Mouse (Mus musculus): ENCODE data around the gene Nell1. TPM values are rescaled to one million over a fixed set of nuclear protein-coding genes. Genes with fewer than 3 reads are reported as not detected.

Gene Nell1
- total RNA-seq, 2 experiments from 2014 or later: not detected

DNA sequence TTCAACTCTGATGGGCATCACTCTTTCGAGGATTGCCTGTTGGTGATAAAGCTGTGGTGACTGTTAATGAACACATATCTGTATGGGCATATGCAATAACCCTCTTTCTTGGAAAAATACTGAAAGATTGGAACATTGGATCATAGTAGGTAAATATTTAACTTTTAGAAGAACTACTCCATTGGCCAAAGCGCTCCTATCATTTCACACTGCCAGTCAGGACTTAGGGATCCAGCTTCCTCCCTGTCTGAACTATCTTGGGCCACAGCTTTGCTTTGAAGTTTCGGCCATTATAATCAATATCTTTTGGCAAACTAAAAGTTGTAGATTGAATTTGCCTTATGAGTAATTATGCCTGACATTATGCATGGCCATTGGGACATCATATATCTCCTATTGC lies 780.9 kb downstream of the Nell1 start:
- no peak for DNase-seq (ENCODE audit: low spot score)
- intact Hi-C loops (cut with DNase I): no loop called here

DNA sequence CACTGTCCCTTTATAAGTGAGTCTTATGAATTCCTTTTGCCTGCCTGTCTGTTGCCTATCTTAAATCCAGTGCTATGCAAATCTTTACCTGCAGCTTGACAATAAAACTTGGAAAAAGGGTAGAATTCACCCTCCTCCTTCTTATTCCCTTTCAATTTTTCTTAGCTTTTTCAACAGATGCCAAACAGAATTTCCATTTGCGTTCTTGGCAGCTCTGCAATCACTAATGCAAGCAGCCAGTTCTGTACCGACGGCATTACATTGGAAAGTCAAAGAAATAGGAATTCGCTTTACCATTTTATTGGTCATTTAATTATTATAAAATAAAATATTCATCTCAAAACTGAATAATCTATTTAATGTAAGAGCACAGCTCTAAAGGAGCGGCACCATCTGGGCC lies 781.7 kb downstream of the Nell1 start:
- intact Hi-C loops (cut with DNase I): no loop called here
- no peak for DNase-seq (ENCODE audit: low spot score)

DNA sequence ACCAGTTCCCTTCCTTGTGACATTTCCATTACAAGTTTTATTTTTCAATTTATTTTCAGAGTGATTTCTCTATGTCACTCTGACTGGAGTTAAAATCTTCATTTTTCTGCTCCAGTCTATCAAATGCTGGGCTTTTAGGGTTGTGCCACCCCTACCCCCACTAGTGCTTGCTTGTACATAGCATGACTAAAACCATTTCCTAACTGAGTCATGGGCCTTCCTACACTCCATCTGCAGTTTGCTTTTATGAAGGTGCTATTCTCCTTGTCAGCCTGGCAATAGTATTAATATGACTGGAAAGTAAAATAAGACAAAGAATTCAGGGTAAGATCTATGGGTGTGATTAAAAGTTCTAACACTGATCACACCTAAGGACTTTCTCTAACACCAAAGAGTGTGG lies 798.9 kb downstream of the Nell1 start:
- intact Hi-C loops (cut with DNase I): no loop called here
- DNase-seq (ENCODE audit: low spot score): no peak

DNA sequence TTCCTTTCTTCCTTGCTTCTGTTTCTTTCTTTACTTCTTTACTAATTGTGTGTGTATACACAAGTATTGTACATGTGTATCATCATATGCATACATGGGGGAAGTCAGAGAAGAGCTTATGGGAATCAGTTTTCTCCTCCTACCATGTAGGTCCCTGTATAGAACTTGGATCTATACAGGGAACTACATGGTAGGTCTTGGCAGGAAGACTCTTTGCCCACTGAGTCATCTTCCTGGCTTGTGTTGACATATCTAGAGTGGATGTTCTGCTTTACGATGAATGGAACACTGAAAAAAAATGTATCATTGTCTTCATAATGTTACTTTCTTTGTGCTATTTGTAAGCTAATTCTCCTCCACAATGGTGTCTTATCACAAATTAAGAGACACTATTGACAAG lies 806.4 kb downstream of the Nell1 start:
- intact Hi-C loops (cut with DNase I): no loop called here
- DNase-seq (ENCODE audit: low spot score): no peak

DNA sequence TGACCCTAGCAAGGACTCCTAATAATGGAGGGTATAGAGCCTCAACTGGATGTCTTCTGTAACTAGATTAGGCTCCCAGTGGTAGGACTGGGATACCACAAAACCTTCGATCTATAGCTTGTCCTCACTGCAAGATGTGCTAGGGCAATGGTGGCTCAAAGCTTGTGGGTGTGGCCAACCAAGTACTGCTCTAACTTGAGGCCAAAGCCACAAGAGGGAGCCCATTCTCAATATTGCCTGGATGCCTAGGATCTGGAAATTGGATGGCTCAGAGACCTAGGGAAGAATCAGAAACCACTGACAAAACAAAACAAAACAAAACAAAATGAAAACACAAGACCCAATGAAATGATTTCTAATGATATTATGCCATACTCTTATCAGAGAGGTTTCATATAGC lies 809.0 kb downstream of the Nell1 start:
- intact Hi-C loops (cut with DNase I): no loop called here
- DNase-seq (ENCODE audit: low spot score): no peak

DNA sequence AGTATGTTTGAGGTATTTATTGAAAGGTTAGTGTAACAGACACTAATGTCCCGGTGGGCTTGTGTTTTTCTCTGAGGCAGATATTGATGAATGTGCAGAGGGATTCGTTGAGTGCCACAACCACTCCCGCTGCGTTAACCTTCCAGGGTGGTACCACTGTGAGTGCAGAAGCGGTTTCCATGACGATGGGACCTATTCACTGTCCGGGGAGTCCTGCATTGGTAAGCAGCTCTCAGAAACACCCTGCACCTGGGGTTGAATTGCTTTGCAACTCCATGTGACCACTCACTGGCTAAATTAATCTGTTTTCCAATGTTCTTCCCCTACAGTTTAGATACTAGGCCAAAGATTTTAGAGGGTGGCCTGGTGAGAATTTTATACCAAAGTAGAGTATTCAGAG lies 851.5 kb downstream of the Nell1 start:
- DNase-seq (ENCODE audit: low spot score): no peak

DNA sequence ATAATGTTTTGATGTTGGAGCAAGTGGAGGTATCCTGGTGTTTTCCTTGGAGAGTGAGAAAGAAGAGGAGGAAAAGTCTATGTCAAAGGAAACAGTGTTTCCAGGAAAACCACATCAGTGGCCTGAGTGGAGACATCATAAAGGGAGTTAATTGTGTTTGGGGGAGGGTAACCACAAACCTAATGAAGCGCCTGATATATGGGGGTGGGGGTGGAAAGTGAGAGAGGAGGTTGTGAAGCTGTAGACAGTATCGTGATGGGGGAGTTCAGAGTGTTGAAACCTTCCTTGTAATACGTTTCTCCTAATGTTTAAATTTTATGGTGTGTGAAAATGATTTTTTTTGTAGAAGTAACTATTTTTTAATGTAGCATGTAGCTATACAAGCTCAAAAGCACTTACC lies 858.1 kb downstream of the Nell1 start:
- no peak for DNase-seq (ENCODE audit: low spot score)
- intact Hi-C loops (cut with DNase I): no loop called here

More for the DNA sequence above, 851.5 kb downstream of the Nell1 start:
- intact Hi-C loops (cut with DNase I): no loop called here

DNA sequence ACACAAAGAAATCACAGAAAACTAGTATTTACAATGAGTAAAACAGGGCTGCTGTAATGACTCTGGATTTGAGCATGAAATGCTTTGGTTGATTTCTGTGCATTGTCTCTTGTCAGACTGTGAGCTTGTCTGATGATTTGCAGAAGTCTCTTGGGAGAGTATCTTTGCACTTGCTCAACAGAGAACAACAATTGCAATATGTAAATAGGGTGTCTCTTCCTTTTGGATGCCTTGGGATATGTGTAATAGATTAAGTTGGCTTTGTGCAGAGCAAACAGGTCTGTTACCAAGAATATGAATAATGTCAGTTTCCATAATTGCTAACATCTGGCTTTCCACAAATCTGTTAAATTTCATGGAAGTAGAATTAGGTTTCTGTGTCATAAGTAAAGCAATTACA lies 868.0 kb downstream of the Nell1 start:
- DNase-seq (ENCODE audit: low spot score): no peak
- intact Hi-C loops (cut with DNase I): no loop called here

DNA sequence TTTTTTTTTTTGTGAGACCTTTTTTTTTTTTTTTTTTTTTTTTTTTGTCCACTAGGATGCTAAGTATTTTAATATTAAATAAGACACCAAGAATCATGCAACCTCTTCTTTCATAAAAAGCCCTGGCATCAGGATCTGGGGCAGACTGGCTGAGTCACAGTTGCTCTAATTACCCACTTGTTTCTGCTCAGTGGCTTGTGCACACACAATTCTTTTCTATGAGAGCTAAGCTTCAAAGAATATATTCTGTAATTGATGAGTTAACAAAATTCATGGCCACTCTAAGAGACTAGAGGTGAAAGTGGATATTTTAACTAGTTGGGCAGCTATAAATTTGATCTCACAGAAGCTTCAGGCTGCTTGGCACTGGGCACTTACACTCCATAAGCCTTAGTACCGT lies 873.3 kb downstream of the Nell1 start:
- intact Hi-C loops (cut with DNase I): no loop called here
- DNase-seq (ENCODE audit: low spot score): no peak

DNA sequence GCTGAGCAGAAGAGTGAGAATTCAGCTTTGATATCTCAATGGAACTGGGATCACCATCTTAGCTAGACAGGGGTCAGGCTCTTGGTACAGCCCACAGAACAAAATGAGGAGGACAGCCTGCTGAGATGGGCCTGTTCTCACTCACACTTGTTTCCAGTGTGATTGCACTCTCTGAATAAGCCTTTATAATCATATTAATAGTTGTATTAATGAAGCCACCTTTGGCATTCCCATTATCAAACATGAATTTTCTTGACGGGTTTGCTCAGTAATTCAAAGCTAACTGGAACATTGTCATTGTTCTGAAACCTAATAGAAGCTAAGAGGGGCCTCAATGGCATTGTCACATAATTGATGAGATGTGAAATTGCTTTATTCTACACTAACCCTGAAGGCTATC lies 875.6 kb downstream of the Nell1 start:
- no peak for DNase-seq (ENCODE audit: low spot score)
- intact Hi-C loops (cut with DNase I): no loop called here

DNA sequence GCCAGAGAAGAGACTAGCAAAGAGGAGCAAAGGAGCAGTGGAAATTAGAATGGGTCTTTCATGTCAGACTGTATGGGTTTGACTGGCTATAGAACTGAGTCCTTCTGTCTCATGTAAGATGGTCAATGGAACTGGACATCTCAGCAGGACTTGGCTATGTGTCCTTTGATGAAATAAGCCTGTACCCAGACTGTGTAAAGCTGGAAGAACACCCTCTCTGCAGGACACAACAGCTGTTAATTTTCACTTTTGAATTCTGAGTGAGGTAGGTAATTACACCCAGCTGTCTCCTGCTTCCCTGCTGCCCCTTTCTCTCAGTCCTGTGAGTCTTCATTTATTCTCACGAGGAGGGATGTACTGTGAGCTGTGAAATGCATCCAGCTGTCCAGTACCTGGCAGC lies 895.5 kb downstream of the Nell1 start:
- no peak for DNase-seq (ENCODE audit: low spot score)

DNA sequence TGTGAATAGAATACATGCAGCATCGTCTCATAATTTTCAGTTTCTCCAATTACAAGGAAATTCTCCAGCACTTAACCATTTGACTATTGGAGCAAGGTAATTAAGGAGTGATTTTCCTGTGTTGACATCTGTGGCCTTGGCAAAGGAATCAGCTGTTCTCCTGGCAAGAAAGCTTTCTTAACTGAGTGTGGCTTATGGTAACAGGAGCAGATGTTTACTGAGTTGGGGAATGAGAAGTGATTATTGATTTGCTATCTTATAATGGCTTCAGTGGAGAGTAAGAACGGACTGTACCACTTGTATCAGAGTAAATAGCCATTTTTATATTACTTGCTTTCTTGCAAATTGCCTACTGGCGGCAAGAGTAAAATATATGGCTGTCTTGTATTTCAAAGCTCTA lies 913.0 kb downstream of the Nell1 start:
- intact Hi-C loops (cut with DNase I): no loop called here

More for the DNA sequence above, 895.5 kb downstream of the Nell1 start:
- intact Hi-C loops (cut with DNase I): no loop called here

DNA sequence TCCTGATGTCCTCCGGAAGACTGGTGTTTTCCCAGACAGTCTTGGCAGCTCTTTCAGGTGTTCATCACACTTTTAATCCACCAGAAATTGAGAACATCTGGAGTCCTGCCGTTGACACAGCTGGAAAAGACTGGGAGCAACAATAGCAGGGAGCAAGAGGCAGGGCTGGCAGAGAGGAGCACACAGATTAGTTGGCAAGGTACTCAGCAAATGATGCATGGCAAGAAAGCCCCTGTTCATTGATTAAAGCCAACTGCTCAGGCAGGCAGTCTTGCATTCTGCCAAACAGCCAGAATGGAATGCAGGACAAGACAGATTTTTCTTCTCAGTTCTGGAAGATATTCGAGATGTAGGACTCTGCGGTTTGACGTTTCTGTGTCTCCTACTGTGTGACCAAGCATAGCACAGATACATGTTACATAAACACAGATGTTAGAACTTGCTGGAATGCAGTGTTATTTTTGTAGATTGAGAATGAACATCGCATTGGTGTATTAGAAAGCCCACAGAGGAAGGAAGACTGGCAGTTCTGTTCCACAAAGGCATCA lies 925.0 kb downstream of the Nell1 start:
- intact Hi-C loops (cut with DNase I): no loop called here
- DNase-seq (ENCODE audit: low spot score): no peak

More for the DNA sequence above, 913.0 kb downstream of the Nell1 start:
- DNase-seq (ENCODE audit: low spot score): no peak

Other genes starting within 250 kb of the Nell1 start
- 1 to 10 TPM; 8.6 to 9.1 TPM for gene Htatip2, start 215.7 kb upstream of the Nell1 start, total RNA-seq (2021)
- gene Prmt3, start 196.5 kb upstream of the Nell1 start, total RNA-seq (2021): 10 to 100 TPM in 1 of 2 experiments, 1 to 10 TPM in 1; 9.8 to 12.1 TPM
- not detected for gene Slc6a5, start 64.7 kb upstream of the Nell1 start, total RNA-seq (2021)

All from heart, postnatal 25 days (tissue).